Mouse (Mus musculus): ENCODE data around the gene Camp. TPM values are rescaled to one million over a fixed set of nuclear protein-coding genes. Genes with fewer than 3 reads are reported as not detected.
A peak's percentile ranks its signal among the peaks of the same experiment; 100 is the strongest.
"Not testable (repeated sequence)": the region's sequence is repeated elsewhere in the genome, so short reads cannot be mapped to it uniquely, and the experiment has no call there.

Gene Camp
- total RNA-seq, 2 experiments from 2014 or later: 742 to 1,587 TPM

- peak; percentile 85 for ATAC-seq (replicated peaks; ENCODE audit: low FRiP score, poor library complexity, severe bottlenecking)
Measured at GRCm38 (mm10) chr9:109862397-109863044, 13.1 kb upstream of the Camp start.

- no peak for ATAC-seq (replicated peaks; ENCODE audit: low FRiP score, poor library complexity, severe bottlenecking)
Measured at GRCm38 (mm10) chr9:109855947-109856346, 6.5 kb upstream of the Camp start.

DNA sequence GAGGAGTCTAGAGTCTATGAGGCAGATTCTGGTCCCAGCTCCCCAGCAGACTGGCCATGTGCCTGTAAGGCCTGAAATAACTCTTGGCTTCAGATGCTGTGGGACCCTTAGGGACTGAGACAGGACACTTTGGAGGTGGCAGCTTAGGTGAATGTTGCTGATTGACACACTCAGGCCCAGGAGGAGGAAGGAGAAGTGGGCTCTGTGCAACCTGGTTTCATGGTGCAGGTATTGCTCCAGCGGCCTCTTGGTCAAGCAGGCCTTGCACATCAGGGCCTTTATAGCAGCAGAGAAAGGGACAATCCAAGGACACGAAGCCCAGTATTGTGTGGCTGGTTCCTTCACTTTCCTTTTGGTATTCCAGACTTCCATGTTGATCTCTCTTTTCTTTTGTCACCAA is 4.9 kb upstream of the Camp start:
- ATAC-seq (replicated peaks; ENCODE audit: low FRiP score, poor library complexity, severe bottlenecking): no peak

DNA sequence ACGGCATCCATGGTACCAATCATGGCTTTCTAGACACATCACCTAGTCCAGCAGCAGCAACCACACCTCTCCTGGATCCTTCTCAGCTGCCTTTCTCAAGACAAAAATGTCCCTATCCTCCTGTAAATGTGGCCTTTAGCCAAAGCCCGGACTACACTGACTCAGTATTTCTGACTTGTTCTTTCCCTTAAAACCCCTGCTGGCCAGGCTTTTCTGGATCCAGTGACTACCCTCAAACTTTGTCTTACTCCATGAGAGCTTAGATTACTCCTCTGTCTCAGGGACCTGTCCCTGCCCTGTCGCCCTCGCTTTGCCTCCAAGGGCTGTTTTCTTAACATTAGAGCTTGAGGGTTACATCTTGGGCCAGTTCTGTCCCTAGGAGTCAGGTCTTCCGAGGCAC is 682 bp upstream of the Camp start:
- no peak for ATAC-seq (replicated peaks; ENCODE audit: low FRiP score, poor library complexity, severe bottlenecking)

DNA sequence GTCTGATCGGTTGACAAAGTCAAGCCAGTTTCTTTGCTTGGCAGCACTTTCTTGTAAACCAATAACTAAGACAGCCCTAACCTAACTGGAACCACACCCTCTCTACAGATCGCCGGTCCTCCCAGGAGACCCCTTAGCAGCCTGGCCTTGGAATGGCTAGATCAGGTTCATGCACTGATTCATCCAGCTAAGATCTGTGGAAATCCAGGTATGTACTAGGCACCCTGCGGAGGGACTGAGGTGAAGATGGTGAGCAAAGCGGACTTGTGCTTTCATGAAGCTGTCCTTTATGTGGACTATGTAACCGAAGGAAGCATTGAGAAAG is 16.4 kb downstream of the Camp start:
- ATAC-seq (replicated peaks; ENCODE audit: low FRiP score, poor library complexity, severe bottlenecking): 0 out of 2 replicates have a peak, but pooled peaks have one; percentile 9

DNA sequence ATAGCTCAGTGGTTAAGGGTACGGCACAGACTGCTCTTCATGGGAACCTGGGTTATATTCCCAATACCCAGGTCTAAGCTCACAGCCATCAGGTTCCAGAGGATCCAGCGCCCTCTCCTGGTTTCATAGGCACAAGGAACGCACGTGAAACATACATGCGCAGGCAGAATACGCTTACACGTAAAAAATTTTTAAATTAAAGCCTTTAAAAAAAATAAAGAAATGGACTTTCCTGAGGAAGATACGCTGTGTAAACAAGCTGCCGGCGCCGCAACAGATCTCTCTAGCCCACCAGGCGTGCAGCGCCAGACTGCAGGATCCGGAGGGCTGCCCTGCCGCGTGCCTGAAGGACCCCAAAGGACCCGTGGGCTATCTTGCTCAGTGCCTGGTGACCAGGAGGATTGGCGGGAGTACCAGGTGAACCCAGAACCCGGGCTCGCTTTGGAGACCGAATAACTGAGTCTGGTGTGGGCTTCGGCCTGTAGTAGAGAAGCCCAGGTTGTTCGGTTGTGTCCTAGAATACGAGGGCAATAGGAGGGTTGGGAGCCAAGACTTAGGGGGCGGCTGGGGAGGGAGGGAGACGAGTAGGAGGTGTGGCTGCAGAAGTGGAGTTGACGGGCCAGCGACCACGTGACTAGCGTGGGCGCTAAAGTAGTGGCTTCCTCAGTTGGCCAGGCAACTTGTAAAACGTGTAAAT is 16.9 kb downstream of the Camp start, which contains the start of gene Nme6:
Gene Nme6 (plus strand): TSS at position 359 of the 697 bp plus-strand sequence.
- ATAC-seq (replicated peaks; ENCODE audit: low FRiP score, poor library complexity, severe bottlenecking): peak; percentile 97

DNA sequence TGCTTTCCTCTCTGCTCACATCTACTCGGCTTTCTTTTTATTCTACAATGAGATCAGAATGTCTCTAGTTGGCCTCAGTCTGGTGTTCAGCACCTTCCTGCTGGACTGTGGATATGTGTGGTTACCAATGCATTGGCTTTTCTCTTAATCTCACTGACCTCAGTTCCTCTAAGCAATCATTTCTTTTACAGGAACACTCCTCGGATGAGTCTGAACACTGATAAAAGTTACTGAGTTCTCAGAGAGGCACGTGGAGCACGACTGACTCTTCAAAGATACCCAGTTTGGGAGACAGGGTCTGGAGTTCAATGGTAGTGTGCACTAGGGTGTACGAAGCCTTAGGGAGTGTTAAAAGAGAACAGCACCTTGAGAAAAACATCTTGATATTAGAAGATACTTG is 23.2 kb downstream of the Camp start:
- ATAC-seq (replicated peaks; ENCODE audit: low FRiP score, poor library complexity, severe bottlenecking): no peak

- ATAC-seq (replicated peaks; ENCODE audit: low FRiP score, poor library complexity, severe bottlenecking): no peak; the same call in 1 of the 2 replicates
Measured at GRCm38 (mm10) chr9:109825739-109826138, 23.7 kb downstream of the Camp start.

GRCm38 (mm10) chr9:109816341-109816740 is 33.1 kb downstream of the Camp start:
- ATAC-seq (replicated peaks; ENCODE audit: low FRiP score, poor library complexity, severe bottlenecking): no peak

- ATAC-seq (replicated peaks; ENCODE audit: low FRiP score, poor library complexity, severe bottlenecking): no peak
Measured at GRCm38 (mm10) chr9:109813424-109813823, 36.0 kb downstream of the Camp start.

DNA sequence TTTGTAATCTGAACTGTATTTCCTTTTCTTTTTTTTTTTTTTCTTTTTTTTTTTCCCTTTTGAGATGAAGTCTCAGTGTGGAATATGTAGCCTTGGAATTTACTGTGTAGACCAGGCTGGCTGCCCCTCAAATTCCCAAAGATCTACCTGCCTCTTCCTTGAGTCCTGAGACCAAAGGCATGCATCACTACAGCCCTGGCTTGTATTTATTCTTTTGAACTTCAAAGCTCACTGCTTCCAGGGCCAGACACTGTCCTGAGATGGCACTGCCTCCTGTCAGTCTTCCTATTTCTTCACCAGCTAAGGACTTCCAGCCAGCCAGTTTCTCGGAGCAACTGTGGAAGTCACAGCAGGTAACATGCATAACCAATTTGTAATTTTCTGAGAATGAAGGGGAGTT is 37.4 kb downstream of the Camp start, which contains the start of gene Spink8:
Gene Spink8 (plus strand): TSS at position 301 of the 400 bp plus-strand sequence.
- no peak for ATAC-seq (replicated peaks; ENCODE audit: low FRiP score, poor library complexity, severe bottlenecking)

DNA sequence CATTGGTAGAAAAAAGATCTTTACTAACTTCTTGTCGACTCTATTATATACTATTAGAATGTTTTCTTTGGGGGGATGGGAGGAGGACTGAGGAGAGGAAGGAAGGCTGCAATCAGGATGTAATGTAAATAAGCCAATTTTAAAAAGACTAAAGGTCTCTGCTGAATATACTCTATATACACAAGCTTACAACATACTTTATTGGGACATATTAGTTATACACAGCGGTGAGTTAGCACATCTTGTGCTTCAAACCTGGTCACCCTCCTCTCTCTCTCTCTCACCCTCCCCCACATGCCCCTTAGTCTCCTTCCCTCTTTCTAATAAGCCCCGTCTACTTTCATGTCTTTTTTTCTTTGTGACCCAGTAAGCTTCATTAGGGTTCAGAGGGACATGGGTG is 41.5 kb downstream of the Camp start:
- no peak for ATAC-seq (replicated peaks; ENCODE audit: low FRiP score, poor library complexity, severe bottlenecking)

GRCm38 (mm10) chr9:109806695-109807293 is 42.6 kb downstream of the Camp start:
- no peak for ATAC-seq (replicated peaks; ENCODE audit: low FRiP score, poor library complexity, severe bottlenecking)

- no peak for ATAC-seq (replicated peaks; ENCODE audit: low FRiP score, poor library complexity, severe bottlenecking)
Measured at GRCm38 (mm10) chr9:109806260-109806659, 43.2 kb downstream of the Camp start.

- not testable (repeated sequence) for ATAC-seq (replicated peaks; ENCODE audit: low FRiP score, poor library complexity, severe bottlenecking)
Measured at GRCm38 (mm10) chr9:109805596-109805995, 43.8 kb downstream of the Camp start.

GRCm38 (mm10) chr9:109798051-109798450 is 51.4 kb downstream of the Camp start:
- no peak for ATAC-seq (replicated peaks; ENCODE audit: low FRiP score, poor library complexity, severe bottlenecking)

Other genes starting within 250 kb of the Camp start
- not detected in 2 replicates for gene Fbxw24, start 223.6 kb downstream of the Camp start, total RNA-seq (2015; ENCODE audit: low replicate concordance)
- not detected in 2 replicates for gene Fbxw24, start 223.6 kb downstream of the Camp start, total RNA-seq (2017; ENCODE audit: low replicate concordance)
- gene Fbxw25, start 185.0 kb downstream of the Camp start, total RNA-seq (2015; ENCODE audit: low replicate concordance): not detected in 2 replicates
- not detected in 2 replicates for gene Fbxw25, start 185.0 kb downstream of the Camp start, total RNA-seq (2017; ENCODE audit: low replicate concordance)
- gene Fbxw18, start 146.9 kb downstream of the Camp start, total RNA-seq (2015; ENCODE audit: low replicate concordance): not detected in 2 replicates
- not detected in 2 replicates for gene Fbxw18, start 146.9 kb downstream of the Camp start, total RNA-seq (2017; ENCODE audit: low replicate concordance)
- gene Fbxw26, start 103.5 kb downstream of the Camp start, total RNA-seq (2015; ENCODE audit: low replicate concordance): not detected in 2 replicates
- gene Fbxw26, start 103.5 kb downstream of the Camp start, total RNA-seq (2017; ENCODE audit: low replicate concordance): not detected in 2 replicates
- not detected in 2 replicates for gene Fbxw27, start 58.9 kb downstream of the Camp start, total RNA-seq (2015; ENCODE audit: low replicate concordance)
- gene Fbxw27, start 58.9 kb downstream of the Camp start, total RNA-seq (2017; ENCODE audit: low replicate concordance): not detected in 2 replicates
- not detected in 2 replicates for gene Spink8, start 37.3 kb downstream of the Camp start, total RNA-seq (2015; ENCODE audit: low replicate concordance)
- gene Spink8, start 37.3 kb downstream of the Camp start, total RNA-seq (2017; ENCODE audit: low replicate concordance): not detected in 2 replicates
- 14.4 and 17.6 TPM in 2 replicates for gene Nme6, start 16.9 kb downstream of the Camp start, total RNA-seq (2015; ENCODE audit: low replicate concordance)
- 5.6 and 13.3 TPM in 2 replicates for gene Nme6, start 16.9 kb downstream of the Camp start, total RNA-seq (2017; ENCODE audit: low replicate concordance)
- gene Cdc25a, start 26.0 kb upstream of the Camp start, total RNA-seq (2015; ENCODE audit: low replicate concordance): 10.0 and 11.1 TPM in 2 replicates
- gene Cdc25a, start 26.0 kb upstream of the Camp start, total RNA-seq (2017; ENCODE audit: low replicate concordance): 13.5 and 15.8 TPM in 2 replicates
- gene Map4, start 81.8 kb upstream of the Camp start, total RNA-seq (2015; ENCODE audit: low replicate concordance): 12.1 and 14.2 TPM in 2 replicates
- gene Map4, start 81.8 kb upstream of the Camp start, total RNA-seq (2017; ENCODE audit: low replicate concordance): 6.0 and 10.5 TPM in 2 replicates

Measured in erythroblast, adult 5-6 weeks (primary cell).